In genomic region chr5:75387886-75388454, GRCm38 (mm10) we compare ENCODE assay signal across 7 mouse cellular contexts.
DNase-seq lines count a peak whose midpoint lies in the region; ATAC-seq and TF ChIP-seq lines count a peak whose summit lies in the region.

No protein-coding gene starts in this region.

- H3K9me3 ChIP-seq in kidney, embryonic 14.5 days (ENCODE audit: control insufficient read depth, low read length), result no peaks in the 10 kb centered on the region
- no peaks in the 10 kb centered on the region for H3K9me3 ChIP-seq in G1E (replicated peaks)
- H3K9me3 ChIP-seq in liver, embryonic 14.5 days (ENCODE audit: control insufficient read depth, low read length), result no peaks in the 10 kb centered on the region

- peak; percentile 35; the same call in 1 of the 2 replicates for ATAC-seq in kidney, embryonic 14.5 days (ENCODE audit: low FRiP score, low TSS enrichment)
- ATAC-seq in G1E (ENCODE audit: extremely low read depth, insufficient number of reproducible peaks, low FRiP score, poor library complexity, severe bottlenecking), result no peak
- ATAC-seq in common myeloid progenitor, adult 5-6 weeks (replicated peaks; ENCODE audit: low read depth, poor library complexity, severe bottlenecking), result peak; percentile 42; the same call in 1 of the 2 replicates
- 0 out of 2 replicates have a peak, but pooled peaks have one; percentile 23 for ATAC-seq in liver, embryonic 14.5 days (ENCODE audit: insufficient read depth)

- whole genome bisulfite sequencing in kidney, embryonic 14.5 days, result 49% methylated on average over 13 of the region's 13 CpGs
- 24% methylated on average over 13 of the region's 13 CpGs for WGBS in liver, embryonic 14.5 days (ENCODE audit: insufficient replicate concordance)

- no peak overlapping the region for H3K4me3 ChIP-seq in kidney, embryonic 14.5 days (ENCODE audit: low read length)
- H3K4me3 ChIP-seq in G1E (ENCODE audit: low read depth, low read length), result peak overlapping the region; percentile 18; the same call in 1 of the 2 replicates
- peak overlapping the region; percentile 39 to 50; a peak in 3 of 4 replicates for H3K4me3 ChIP-seq in liver, embryonic 14.5 days (ENCODE audit: insufficient read depth in 1 of 2, low read depth in 2 of 2, low read length in 2 of 2)

- TF ChIP-seq CTCF in G1E (IDR thresholded peaks at IDR 0.05; ENCODE audit: low read depth, low read length), result no peak
- no peak for TF ChIP-seq CTCF in liver, embryonic 14.5 days (IDR thresholded peaks at IDR 0.05; ENCODE audit: low read depth)

- 0 out of 2 replicates have a peak overlapping the region, but pooled peaks have one; percentile 5 for H3K4me2 ChIP-seq in kidney, embryonic 14.5 days (replicated peaks; ENCODE audit: low read depth, low read length)
- H3K4me2 ChIP-seq in liver, embryonic 14.5 days (ENCODE audit: low read depth), result peak overlapping the region; percentile 51

- no peak for DNase-seq in kidney, adult 18-20 months
- no peak for DNase-seq in G1E (ENCODE audit: low spot score)
- DNase-seq in liver, embryonic 14.5 days (ENCODE audit: low read depth in 3 of 3, low spot score in 3 of 3), result no peak
- no peak for DNase-seq in cerebellum, adult 9-10 months
- no peak for DNase-seq in testis, postnatal 14 days (ENCODE audit: low spot score)

- H3K36me3 ChIP-seq in kidney, embryonic 14.5 days (ENCODE audit: control insufficient read depth, insufficient read depth, low read length), result no peaks in the 10 kb centered on the region
- no peaks in the 10 kb centered on the region for H3K36me3 ChIP-seq in G1E (replicated peaks)
- H3K36me3 ChIP-seq in liver, embryonic 14.5 days (replicated peaks; ENCODE audit: control insufficient read depth, insufficient read depth, low read depth), result no peaks in the 10 kb centered on the region

- TF ChIP-seq EP300 in liver, embryonic 14.5 days (IDR thresholded peaks at IDR 0.05; ENCODE audit: low read depth), result no peak

- no peaks in the 10 kb centered on the region for H3K4me1 ChIP-seq in kidney, embryonic 14.5 days (ENCODE audit: control insufficient read depth, insufficient read depth, low read length)
- H3K4me1 ChIP-seq in G1E (ENCODE audit: insufficient read depth, low read depth, low read length), result peaks cover 62% of the 10 kb centered on the region
- H3K4me1 ChIP-seq in liver, embryonic 14.5 days (replicated peaks; ENCODE audit: control insufficient read depth in 2 of 2, insufficient read depth in 2 of 2, low read length in 1 of 2), result peaks cover 0 to 10% of the 10 kb centered on the region in 2 experiments; a peak in 1 of 4 replicates

- H3K27me3 ChIP-seq in kidney, embryonic 14.5 days (ENCODE audit: control insufficient read depth, insufficient read depth, low read length), result no peaks in the 10 kb centered on the region
- H3K27me3 ChIP-seq in G1E (ENCODE audit: insufficient read depth, low read length), result peaks cover 3% of the 10 kb centered on the region; the same call in 1 of the 2 replicates
- H3K27me3 ChIP-seq in liver, embryonic 14.5 days (ENCODE audit: control insufficient read depth, insufficient read depth, low read length), result no peaks in the 10 kb centered on the region

- no peak overlapping the region for H3K27ac ChIP-seq in kidney, embryonic 14.5 days (ENCODE audit: low read depth, low read length)
- H3K27ac ChIP-seq in liver, embryonic 14.5 days, result no peak overlapping the region

- no peak overlapping the region for H3K9ac ChIP-seq in kidney, embryonic 14.5 days (ENCODE audit: low read depth, low read length)
- H3K9ac ChIP-seq in liver, embryonic 14.5 days (replicated peaks), result peak overlapping the region; percentile 13; the same call in 1 of the 2 replicates
